Mouse (Mus musculus) liver, embryonic 13.5 days (tissue): Measurements from ENCODE around the gene Cracr2a. TPM values are rescaled to one million over a fixed set of nuclear protein-coding genes. Genes with fewer than 3 reads are reported as not detected.

Experiments
- ATAC-seq: fragments of 200-750 bp; cut with Nextera tagmentation; 2 replicates; pipeline ENCODE4 v1.8.0; 2017; ENCODE audit warnings: low read depth, mild to moderate bottlenecking, moderate number of reproducible peaks, moderate library complexity
- DNase-seq: peaks from one replicate; pipeline ENCODE4 v3.0.0; 2022
- H3K27ac ChIP-seq: fragments of 300-500 bp; sonication (generic); 2 replicates; pipeline ENCODE4 v1.5.1; 2015; ENCODE audit warnings: moderate library complexity, mild to moderate bottlenecking, inconsistent platforms
- H3K27me3 ChIP-seq: fragments of 300-500 bp; sonication (generic); 2 replicates; pipeline ENCODE4 v1.6.1; 2015; ENCODE audit warnings: mild to moderate bottlenecking, inconsistent platforms
- H3K36me3 ChIP-seq: fragments of 300-500 bp; sonication (generic); 2 replicates; pipeline ENCODE4 v1.6.1; 2015; ENCODE audit warnings: mild to moderate bottlenecking, inconsistent platforms
- H3K4me1 ChIP-seq: fragments of 300-500 bp; sonication (generic); replicated peaks from 2 replicates; pipeline ENCODE4 v1.6.1; 2015; ENCODE audit warnings: inconsistent platforms
- H3K4me2 ChIP-seq: fragments of 300-500 bp; sonication (generic); 2 replicates; pipeline ENCODE4 v1.6.1; 2015; ENCODE audit warnings: inconsistent platforms, mild to moderate bottlenecking, moderate library complexity
- H3K4me3 ChIP-seq: fragments of 300-500 bp; sonication (generic); replicated peaks from 2 replicates; pipeline ENCODE4 v1.5.1; 2015; ENCODE audit warnings: mild to moderate bottlenecking, inconsistent platforms
- H3K9ac ChIP-seq: fragments of 300-500 bp; sonication (generic); 2 replicates; pipeline ENCODE4 v1.6.1; 2015; ENCODE audit warnings: mild to moderate bottlenecking, inconsistent platforms
- H3K9me3 ChIP-seq: fragments of 300-500 bp; sonication (generic); replicated peaks from 2 replicates; pipeline ENCODE4 v1.6.1; 2016; ENCODE audit warnings: inconsistent platforms
- WGBS: fragments of 180-500 bp; shearing (Covaris S2); methylation state at CpG from one replicate; pipeline ENCODE4 v1.1.7; 2015; ENCODE audit not compliant: insufficient replicate concordance; 5-methylcytosine and 5-hydroxymethylcytosine counted together
- polyA plus RNA-seq: library from polyadenylated mRNA; unstranded; fragments of >200 nt; fragmentation: Nextera tagmentation; extraction: Ambion mirVana; gene quantifications from 2 replicates; pipeline ENCODE4 v1.2.1, GENCODE M21; 2015

Gene Cracr2a
- polyA plus RNA-seq, 1 experiment from 2014 or later, result 0.88 TPM

GRCm38 (mm10) chr6:127627453-127627852 lies 66.3 kb downstream of the Cracr2a start:
- DNase-seq, result no peak
- Histone ChIP-seq H3K27me3 (no peaks in the 10 kb centered on the region), H3K9ac (no peak overlapping the region), H3K27ac (no peak overlapping the region), H3K4me3 (no peak overlapping the region), H3K4me1 (no peaks in the 10 kb centered on the region), H3K4me2 (no peak overlapping the region), H3K9me3 (no peaks in the 10 kb centered on the region), H3K36me3 (no peaks in the 10 kb centered on the region)
- WGBS, result 78% methylated on average over 9 of the region's 9 CpGs
- no peak for ATAC-seq

- no peak for DNase-seq
- no peaks in the 10 kb centered on the region for H3K27me3 ChIP-seq
- no peak overlapping the region for H3K9ac ChIP-seq
- no peak overlapping the region for H3K4me2 ChIP-seq
- no peak overlapping the region for H3K4me3 ChIP-seq
- H3K9me3 ChIP-seq, result no peaks in the 10 kb centered on the region
- ATAC-seq, result no peak
- H3K4me1 ChIP-seq, result no peaks in the 10 kb centered on the region
- no peak overlapping the region for H3K27ac ChIP-seq
- H3K36me3 ChIP-seq, result no peaks in the 10 kb centered on the region
- 54% methylated on average over 2 of the region's 2 CpGs for WGBS
These were observed 68.1 kb downstream of the Cracr2a start for GRCm38 (mm10) chr6:127629249-127629648.

- 71% methylated on average over 2 of the region's 2 CpGs for WGBS
- no peaks in the 10 kb centered on the region for H3K9me3 ChIP-seq
- no peak overlapping the region for H3K4me3 ChIP-seq
- no peaks in the 10 kb centered on the region for H3K4me1 ChIP-seq
- no peaks in the 10 kb centered on the region for H3K36me3 ChIP-seq
- no peaks in the 10 kb centered on the region for H3K27me3 ChIP-seq
- no peak for DNase-seq
- no peak overlapping the region for H3K4me2 ChIP-seq
- no peak overlapping the region for H3K9ac ChIP-seq
- ATAC-seq, result no peak
- no peak overlapping the region for H3K27ac ChIP-seq
These were observed 73.7 kb downstream of the Cracr2a start for GRCm38 (mm10) chr6:127634858-127635257.

GRCm38 (mm10) chr6:127635462-127636189 lies 74.5 kb downstream of the Cracr2a start:
- Histone ChIP-seq H3K4me2 (no peak overlapping the region), H3K27ac (no peak overlapping the region), H3K27me3 (no peaks in the 10 kb centered on the region), H3K9me3 (no peaks in the 10 kb centered on the region), H3K9ac (no peak overlapping the region), H3K36me3 (no peaks in the 10 kb centered on the region), H3K4me3 (no peak overlapping the region), H3K4me1 (no peaks in the 10 kb centered on the region)
- WGBS, result 76% methylated on average over 9 of the region's 9 CpGs
- ATAC-seq (no peak), DNase-seq (no peak)

GRCm38 (mm10) chr6:127641077-127641801 lies 80.1 kb downstream of the Cracr2a start:
- 56% methylated on average over 8 of the region's 8 CpGs for WGBS
- Histone ChIP-seq H3K4me1 (no peaks in the 10 kb centered on the region), H3K4me2 (no peak overlapping the region), H3K27ac (no peak overlapping the region), H3K9ac (no peak overlapping the region), H3K4me3 (no peak overlapping the region), H3K9me3 (no peaks in the 10 kb centered on the region), H3K36me3 (no peaks in the 10 kb centered on the region), H3K27me3 (no peaks in the 10 kb centered on the region)
- ATAC-seq, result no peak
- no peak for DNase-seq

- Histone ChIP-seq H3K4me1 (no peaks in the 10 kb centered on the region), H3K9me3 (no peaks in the 10 kb centered on the region), H3K4me3 (no peak overlapping the region), H3K9ac (no peak overlapping the region), H3K27me3 (no peaks in the 10 kb centered on the region), H3K4me2 (no peak overlapping the region), H3K27ac (no peak overlapping the region), H3K36me3 (no peaks in the 10 kb centered on the region)
- DNase-seq (no peak), ATAC-seq (no peak)
- WGBS, result 66% methylated on average over 4 of the region's 4 CpGs
These were observed 94.8 kb downstream of the Cracr2a start for GRCm38 (mm10) chr6:127655988-127656387.

- Histone ChIP-seq H3K36me3 (no peaks in the 10 kb centered on the region), H3K4me2 (no peak overlapping the region), H3K4me3 (no peak overlapping the region), H3K4me1 (no peaks in the 10 kb centered on the region), H3K9ac (no peak overlapping the region), H3K27me3 (no peaks in the 10 kb centered on the region), H3K9me3 (no peaks in the 10 kb centered on the region), H3K27ac (no peak overlapping the region)
- no peak for DNase-seq
- ATAC-seq, result no peak
- WGBS, result 82% methylated on average over 11 of the region's 11 CpGs
These were observed 96.0 kb downstream of the Cracr2a start for GRCm38 (mm10) chr6:127657152-127657551.

- Histone ChIP-seq H3K9me3 (no peaks in the 10 kb centered on the region), H3K4me3 (no peak overlapping the region), H3K36me3 (no peaks in the 10 kb centered on the region), H3K4me1 (no peaks in the 10 kb centered on the region), H3K27me3 (no peaks in the 10 kb centered on the region), H3K9ac (no peak overlapping the region), H3K4me2 (no peak overlapping the region), H3K27ac (no peak overlapping the region)
- ATAC-seq (no peak), DNase-seq (no peak)
- WGBS, result 80% methylated on average over 5 of the region's 5 CpGs
These were observed 98.3 kb downstream of the Cracr2a start for GRCm38 (mm10) chr6:127659472-127659871.

- H3K4me2 ChIP-seq, result no peak overlapping the region
- H3K9me3 ChIP-seq, result no peaks in the 10 kb centered on the region
- no peak for ATAC-seq
- H3K36me3 ChIP-seq, result no peaks in the 10 kb centered on the region
- no peak overlapping the region for H3K4me3 ChIP-seq
- DNase-seq, result no peak
- no peaks in the 10 kb centered on the region for H3K4me1 ChIP-seq
- 74% methylated on average over 4 of the region's 4 CpGs for WGBS
- H3K27me3 ChIP-seq, result no peaks in the 10 kb centered on the region
- H3K9ac ChIP-seq, result no peak overlapping the region
- no peak overlapping the region for H3K27ac ChIP-seq
These were observed 98.8 kb downstream of the Cracr2a start for GRCm38 (mm10) chr6:127659966-127660365.

GRCm38 (mm10) chr6:127661717-127662292 lies 100.7 kb downstream of the Cracr2a start:
- H3K4me1 ChIP-seq, result no peaks in the 10 kb centered on the region
- WGBS, result 67% methylated on average over 7 of the region's 7 CpGs
- no peak for DNase-seq
- H3K4me2 ChIP-seq, result no peak overlapping the region
- no peak overlapping the region for H3K4me3 ChIP-seq
- ATAC-seq, result no peak
- no peaks in the 10 kb centered on the region for H3K27me3 ChIP-seq
- no peaks in the 10 kb centered on the region for H3K9me3 ChIP-seq
- H3K36me3 ChIP-seq, result no peaks in the 10 kb centered on the region
- no peak overlapping the region for H3K27ac ChIP-seq
- no peak overlapping the region for H3K9ac ChIP-seq

GRCm38 (mm10) chr6:127663263-127663662 lies 102.1 kb downstream of the Cracr2a start:
- ATAC-seq, result no peak
- no peak for DNase-seq
- Histone ChIP-seq H3K36me3 (no peaks in the 10 kb centered on the region), H3K27ac (no peak overlapping the region), H3K27me3 (no peaks in the 10 kb centered on the region), H3K4me2 (no peak overlapping the region), H3K4me1 (no peaks in the 10 kb centered on the region), H3K9me3 (no peaks in the 10 kb centered on the region), H3K9ac (no peak overlapping the region), H3K4me3 (no peak overlapping the region)
- 62% methylated on average over 7 of the region's 7 CpGs for WGBS
